Mouse (Mus musculus) urinary bladder, postnatal 36 days (tissue): ENCODE measurements around the gene Atp5l.

Source experiments
- DNase-seq, 2 experiments: peaks; one replicate each; pipeline ENCODE4 v3.0.0; 2022; ENCODE audit warnings: low spot score in 2 of 2, mixed read lengths in 1 of 2

Gene Atp5l

DNA sequence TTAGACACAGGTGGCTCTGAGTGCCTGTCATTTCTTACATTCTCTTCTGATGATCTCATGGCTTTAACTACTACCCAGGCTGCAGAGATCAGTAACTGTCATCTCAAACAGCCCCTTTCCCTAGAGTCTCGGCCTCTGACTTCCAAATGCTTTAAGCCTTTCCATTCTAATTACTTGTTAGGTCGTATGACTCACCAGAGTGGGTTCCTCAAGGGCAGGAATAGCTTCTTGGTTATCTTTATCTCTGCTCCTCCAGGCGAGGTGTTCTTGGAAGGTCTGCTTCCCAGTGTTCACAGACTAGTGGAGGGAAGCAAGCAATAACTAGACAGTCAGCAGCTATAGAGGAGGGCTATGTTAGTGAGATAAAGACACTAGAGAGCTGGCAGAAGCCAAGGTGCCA is 27.9 kb downstream of the Atp5l start:
- DNase-seq = no peak

DNA sequence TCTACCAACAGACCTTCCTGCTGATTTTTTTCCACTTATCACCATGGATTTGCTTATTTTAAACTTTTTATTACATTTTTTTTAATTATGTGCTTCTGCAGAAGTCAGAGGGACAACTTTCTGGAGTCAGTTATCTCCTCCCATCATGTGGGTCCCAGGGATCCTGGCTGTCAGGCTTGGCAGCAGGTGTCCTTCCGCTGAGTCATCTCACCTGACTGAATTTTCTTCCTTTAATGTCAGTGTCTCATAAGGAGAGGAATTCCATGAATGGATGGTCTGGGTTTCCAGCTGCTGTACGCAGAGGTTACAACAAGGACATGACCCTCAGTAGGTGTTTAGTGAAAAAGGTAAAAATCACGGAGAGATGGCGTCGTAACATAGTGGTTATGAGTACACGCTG is 29.3 kb downstream of the Atp5l start:
- no peak for DNase-seq

DNA sequence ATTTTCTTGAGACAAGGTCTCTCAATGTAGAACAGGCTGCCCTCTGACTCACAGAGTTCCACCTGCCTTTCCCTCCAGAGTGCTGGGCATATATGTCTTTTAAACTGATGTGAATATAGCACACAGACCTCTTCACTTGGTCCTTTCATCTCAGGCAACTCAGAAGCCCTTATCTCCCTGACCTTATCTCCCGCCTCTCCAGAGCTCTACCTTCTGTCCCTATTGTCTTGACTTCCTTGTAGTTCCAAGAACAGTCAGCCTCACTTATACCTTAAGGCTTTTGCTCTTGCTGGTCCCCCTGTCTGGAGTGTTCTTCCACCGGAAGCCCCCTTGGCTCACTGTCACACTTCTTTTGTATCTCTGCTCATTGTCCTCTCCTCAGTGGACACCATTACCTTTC is 30.4 kb downstream of the Atp5l start:
- no peak for DNase-seq

DNA sequence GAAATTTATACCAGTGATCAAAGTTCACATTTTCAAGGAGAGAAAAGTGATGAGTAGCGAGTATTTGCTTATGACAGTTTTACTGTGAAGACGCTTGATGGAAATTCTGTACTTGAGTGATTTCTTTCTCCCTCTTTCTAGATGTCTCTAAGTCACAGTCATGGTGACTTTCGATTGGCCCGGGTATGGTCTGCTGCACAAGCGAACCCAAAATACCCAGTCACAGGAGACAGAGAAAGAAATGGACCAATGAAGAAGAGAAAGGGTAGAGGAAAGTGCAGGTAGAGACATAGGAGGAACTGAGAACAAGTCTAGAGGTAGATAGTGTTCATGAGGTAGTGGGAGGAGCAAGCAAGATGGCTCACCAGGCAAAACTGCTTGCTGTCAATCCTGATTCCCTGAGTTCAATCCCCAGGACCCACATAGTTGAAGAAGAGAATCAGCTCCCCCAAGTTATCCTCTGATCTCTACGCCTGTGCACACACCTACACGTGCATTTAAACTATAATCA is 32.4 kb downstream of the Atp5l start:
- DNase-seq = no peak

DNA sequence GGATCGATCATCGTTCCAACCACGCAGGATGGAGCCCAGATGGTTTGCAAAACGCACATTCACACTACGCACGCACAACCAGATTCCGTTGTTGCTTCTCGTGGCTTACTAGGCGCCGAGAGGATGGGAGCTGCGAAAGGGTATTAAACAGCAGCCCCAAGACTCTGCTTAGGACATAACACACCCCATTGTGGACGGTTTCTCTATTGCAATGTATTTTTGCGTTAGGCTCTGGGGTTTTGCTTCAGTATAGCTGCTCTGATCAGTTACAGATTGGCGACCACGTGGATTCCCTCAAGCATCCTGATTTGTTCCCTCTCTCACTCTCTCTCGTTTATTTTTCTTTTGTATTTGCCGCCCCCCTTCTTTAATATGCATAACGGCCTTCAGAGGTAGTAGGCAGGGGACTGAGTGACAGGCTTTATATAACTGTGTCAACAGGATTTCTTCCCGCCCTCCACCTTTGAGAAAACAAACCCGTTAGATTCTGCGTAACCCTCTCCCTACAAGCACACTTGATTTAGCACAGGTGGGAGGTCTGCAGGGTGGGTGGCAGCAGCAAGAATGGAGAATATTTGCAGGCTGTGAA is 37.5 kb downstream of the Atp5l start:
- no peak for DNase-seq

DNA sequence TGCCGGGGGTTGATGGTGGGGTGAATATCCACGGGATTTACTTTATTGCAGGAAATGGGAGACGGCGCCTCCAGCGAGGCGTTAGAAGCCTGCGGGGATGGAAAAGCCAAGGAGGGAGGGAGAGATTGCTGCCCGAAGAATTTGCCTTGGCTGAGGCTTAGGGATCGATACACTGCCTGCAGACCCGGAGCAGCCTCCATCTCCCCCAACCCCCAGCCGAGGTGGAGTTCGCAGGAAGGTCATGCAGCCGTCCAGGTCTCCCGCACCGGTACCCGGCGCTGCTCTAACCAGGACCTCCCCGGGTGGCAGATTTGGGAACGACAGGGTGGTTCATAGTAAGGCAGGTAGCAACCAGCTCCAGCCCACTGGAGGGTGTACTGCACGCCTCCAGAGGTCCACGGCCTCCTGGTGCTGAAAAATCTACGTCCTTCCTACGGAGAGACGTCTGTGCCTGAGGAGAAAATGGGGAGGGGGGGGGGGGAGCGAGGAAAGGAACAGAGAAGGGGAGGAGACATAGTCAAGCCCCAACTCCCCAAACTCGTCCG is 38.0 kb downstream of the Atp5l start:
- peak; percentile 11 to 23 for DNase-seq

DNA sequence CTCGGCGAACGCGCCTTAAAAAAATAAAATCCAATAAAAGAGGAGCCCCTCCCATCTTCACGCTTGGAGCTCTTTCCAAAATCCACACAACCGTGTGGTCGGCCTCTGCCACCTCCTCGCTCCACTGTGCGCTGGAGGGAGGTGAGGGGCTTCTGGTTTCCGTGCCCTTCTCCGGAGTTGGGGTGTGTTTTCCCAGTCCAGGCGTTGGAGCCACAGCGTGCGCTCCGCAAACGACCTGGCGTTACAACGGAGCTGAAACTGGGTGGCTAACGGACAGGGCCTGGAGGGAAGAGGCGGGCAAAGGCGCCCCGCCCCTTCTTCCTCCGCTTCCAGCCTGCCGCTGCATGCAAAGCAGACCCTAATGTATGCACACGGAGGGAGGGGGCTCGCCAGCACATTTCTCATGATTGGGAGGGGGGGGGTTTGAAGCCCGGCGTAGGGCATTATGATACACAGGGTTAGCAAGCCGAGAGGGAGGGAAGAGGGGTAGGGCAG is 38.6 kb downstream of the Atp5l start:
- DNase-seq = peak; percentile 47 to 67

DNA sequence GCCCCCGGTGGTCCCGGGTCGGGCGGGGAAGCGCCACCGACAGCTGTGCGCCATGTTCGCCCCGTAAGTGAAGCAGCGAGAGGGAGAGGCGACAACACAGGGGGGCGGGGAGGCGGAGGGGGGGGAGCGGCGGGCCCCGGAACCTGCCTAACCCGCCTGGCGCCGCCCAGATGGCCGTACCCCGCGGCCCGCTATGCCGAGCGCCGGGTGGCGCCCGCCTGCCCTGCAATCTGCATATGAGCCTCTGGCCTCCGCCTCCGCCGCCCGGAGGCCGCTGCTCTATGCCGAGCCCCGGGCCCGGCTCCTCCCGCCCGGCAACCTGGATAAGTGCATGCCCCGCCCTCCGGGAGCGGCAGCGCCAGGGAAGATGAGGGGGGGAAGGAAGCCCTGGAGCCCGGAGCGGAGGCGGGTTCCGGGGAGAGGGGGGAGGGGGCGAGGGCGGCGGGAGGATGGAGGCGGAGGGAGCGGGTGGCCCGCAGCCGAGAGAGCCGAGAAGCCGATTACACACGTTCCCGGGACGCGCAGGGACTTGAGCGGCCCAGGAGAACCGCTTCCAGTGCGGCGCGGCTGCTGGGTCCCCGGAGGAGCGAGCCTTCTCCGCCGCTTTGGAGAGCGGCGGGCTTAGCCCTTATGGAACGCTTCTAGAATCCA is 39.2 kb downstream of the Atp5l start, which contains the start of gene Kmt2a:
TSS of gene Kmt2a (minus strand) at position 76 of the 651 bp plus-strand sequence.
- peak; percentile 98 for DNase-seq

DNA sequence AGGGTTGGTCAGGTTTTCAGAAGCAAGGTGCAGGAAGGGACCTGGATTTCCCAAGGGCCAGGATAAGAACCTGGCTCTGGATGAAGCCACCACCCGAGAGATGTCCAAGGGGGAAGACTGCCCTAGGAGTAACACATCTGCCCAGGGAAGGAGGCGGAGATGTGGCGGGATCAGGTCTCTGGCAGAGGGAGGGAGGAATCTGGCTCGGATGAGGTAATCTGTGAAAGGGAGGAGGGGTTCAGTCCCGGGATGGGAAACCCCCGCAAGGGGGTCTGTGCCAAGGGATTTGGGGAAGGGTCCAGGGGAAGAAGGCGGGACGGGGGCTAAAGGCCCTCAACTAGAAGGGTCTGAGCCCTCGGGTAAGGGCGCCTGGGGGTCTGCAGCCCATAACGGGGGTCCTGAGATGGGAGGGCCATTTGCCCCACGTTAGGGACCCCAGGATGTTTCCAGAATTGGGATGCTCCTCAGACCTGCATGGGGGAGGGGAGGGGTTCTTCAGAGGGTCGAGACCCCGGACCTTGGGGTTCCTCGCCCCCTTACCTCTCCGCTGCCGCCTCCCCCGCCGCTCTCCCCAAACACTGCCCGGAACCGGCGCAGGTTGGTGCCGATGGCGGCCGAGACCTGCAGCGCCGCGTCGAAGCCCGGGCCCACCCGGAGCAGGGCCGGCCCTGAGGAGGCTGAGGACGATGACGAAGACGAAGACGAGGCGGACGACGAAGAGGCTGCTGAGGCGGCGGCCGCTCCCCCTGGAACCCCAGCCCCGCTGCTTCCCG is 40.0 kb downstream of the Atp5l start:
- DNase-seq = peak in 1 of 2 experiments; percentile 9

DNA sequence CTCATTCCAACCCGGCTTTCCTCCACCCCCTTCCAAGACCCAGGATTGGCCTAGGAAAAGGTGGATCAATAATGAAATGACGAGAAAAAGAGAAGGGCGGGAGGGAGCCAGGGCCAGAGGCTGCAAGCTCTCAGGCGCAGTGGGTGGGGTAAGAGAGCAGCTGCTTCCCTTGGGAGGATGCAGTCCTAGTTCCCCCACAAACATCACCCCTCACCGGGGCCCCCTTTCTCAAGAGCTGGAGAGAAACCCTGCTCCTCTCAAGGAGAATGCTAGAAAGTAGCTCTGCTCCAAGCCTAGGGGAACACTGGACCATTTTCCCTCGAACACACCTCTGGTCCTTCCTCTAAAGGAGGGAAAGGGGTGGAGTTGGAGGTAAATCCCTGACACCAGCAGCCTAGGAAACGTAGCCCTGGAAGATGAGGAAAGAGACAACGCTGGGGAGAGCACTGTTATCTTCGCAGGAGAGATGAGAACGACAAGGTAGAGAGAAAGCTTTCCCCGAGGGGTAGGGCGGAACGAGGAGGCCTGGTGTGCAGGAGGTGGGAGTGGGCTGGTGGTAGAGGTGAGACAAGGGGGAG is 40.8 kb downstream of the Atp5l start:
- no peak for DNase-seq

DNA sequence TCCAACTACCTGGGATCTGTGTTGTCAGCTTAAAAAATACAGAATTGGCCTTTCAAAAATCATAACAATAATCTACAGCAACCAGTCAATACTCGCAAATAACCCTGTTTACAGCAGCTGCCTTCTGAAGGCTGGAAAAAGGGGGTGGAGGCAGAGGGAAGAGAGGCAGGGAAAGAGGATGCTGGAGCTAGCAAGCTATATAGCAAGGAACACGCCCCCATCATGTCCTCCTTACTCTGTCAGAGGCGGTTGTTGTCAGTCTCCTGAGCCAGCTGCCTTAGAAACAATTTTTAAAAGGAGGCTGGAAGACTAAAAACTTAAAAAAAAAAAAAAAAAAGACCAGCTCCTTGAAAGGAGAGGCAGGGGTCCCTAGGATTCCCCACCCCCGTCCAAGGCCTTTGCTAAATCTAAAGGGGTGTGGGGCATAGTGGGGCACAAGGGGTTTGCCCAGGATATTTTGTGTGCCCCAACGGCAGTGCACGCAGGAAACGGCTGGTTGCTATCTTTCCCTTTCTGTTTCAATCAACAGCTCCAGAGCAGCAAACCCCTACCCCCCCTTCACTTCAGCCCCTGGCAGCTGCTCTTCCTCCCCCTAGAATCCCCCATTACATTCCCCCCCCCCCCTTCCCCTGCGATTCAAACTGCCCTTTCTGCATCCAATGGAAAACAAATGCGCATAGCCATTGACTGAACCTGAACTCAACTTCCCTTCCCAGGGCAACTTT is 41.6 kb downstream of the Atp5l start:
- DNase-seq = no peak

DNA sequence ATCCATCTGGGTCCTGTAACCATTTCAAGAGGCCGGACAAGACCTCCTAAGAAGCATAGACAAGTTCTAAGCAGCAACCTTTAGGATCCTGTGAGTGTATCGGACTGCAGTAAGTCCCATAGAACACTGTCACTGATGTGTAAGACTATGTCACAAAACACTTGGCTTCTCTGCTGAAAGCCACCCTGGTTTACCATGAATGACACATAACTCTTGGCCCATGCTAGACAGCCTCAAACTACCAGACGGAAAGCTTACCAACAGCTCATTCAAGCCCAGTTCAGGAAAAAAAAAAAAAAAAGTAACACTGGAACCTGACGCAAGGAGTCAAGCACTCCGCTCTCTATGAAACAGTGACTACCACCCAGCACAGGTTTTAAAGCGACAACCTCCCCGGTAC is 42.9 kb downstream of the Atp5l start:
- no peak for DNase-seq

DNA sequence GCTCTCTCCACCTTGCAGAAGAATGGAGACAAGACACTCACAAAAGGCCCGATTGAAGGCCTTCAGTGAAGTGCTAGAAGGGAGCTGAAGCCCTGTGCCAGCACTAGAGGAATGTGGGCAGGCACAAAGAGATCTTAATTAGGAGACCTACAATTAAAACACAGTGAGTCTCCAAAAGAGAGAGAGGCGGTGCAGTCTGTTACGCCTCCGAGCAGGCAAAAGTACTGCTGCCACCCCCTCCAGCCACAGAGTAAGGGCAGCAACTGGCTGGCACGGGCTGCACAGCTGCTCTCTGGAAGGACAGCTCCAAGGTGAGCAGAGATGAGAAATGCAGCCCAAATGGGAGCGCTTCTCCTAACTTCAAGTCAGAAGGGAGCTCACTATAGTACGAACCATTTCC is 45.1 kb downstream of the Atp5l start:
- DNase-seq = no peak

DNA sequence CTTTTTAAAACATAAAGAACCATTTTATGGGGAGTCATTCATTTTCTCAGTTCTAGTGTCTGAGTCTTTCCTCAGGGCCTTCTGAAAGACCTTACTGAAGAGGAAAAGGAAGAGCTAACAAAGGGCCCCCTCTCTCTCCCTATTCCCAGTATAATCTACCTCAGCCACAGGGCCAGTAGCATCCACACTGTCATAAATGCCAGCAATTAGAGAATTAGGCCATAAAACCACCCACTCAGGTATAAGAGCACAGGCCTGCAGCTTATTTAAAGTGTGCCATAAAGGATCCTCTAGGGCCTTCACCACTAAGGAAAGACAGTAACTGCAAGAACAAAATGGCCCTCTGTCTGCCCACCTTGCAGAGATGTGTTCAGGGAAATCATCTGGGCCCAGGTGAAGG is 46.3 kb downstream of the Atp5l start:
- no peak for DNase-seq

DNA sequence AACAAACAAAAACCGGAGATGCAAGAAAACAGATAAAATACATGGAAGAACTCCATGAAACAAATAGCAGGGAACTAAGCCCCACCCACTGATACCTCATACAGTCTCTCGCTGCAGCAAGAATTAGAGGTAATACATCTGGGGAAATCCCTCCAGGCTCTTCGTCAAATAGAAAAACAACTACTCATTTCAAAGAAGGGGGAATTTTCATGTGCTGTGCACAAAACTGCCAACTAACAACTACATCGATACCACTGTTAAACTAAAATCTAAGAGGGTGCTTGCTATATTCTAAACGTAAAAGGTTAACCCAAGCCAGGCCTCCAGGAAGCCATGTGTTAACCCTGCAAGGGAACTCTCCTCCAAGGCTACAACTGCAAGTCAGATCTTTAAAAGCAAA is 46.9 kb downstream of the Atp5l start:
- no peak for DNase-seq

DNA sequence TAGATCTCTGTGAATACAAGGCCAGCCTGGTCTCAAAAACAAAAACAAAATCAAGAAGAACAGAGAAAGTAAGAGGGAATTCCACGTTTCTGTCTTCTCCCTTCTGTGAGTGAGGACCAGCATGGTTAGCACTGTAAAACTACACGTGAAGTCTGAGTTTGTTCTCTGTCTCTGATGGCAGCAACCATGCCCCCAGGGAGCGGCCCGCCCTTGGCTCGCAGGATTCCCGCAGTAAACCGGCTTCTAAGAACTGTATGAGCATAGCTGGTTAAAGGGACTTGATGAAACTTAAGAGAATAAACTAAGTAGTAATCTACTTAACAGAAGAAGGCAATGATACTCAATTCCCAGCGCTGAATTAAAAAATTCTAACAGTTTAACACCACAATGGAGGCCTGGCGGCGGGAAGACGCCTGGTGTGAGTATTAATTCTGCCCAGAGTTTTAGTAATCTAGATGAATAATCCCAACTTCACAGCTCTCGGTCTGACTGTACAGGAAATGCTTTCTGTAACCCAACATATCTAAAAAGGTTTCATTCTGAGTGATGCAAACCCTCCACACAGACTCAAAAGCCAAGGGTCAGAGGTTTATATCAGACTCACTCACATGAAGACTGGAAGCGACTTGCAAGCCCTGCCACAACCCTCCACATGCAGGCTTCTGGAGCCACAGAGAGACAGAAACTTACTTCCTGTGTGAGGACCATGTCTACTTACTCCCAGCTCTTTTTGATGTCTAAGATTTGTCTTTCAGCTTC is 52.0 kb downstream of the Atp5l start:
- DNase-seq = peak in 1 of 2 experiments; percentile 22

DNA sequence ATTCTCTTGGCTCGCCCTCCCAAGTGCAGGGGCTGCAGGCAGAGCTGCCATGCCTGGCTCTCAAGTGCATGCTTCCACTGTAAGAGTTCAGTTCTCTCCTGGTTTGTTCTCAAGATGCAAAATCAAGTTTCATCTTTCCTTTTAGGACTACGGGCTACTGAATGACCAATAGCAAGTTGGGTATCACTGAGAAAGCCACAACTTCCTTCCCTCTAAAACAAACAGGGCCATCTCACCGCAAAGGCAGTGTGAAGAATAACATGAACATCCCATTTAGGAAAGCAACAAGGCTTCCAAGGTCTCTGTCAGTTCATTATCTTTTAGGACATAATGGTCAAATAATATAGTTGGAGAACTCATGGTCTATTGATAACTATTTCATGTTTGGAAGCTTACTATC is 52.9 kb downstream of the Atp5l start:
- no peak for DNase-seq

DNA sequence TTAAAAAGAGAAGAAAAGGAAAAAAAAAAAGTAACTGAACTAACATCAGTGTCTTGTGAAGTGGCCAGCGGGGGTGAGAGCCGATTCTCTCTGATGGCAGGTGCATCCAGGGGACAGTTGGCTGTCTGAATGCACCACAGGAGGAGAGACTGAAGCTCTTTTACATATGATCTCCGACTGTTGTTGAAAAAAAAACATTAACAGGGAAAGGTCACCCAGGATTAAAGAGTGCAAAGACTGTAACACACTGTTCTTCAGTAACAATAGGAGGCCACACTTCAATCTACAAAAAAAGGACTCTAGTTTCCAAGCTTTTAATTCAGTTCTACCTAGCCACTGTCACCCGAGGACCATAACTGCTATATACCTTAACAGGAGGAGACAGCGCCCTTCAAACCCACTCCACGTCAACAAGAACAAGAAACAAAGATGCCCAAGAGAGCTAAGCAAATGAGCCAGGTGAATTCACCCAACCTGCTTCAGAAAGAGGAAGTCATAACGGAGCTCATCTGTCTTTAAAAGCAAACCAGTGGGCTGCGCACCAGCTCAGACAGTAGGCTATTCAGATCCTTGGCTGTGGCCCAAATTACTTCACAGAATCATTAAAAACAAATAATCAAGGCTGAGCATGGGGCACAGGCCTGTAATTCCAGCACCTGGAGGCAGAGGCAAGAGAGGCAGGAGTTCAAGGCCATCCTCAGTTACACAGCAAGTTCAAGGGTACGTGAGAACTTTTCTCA is 53.9 kb downstream of the Atp5l start:
- no peak for DNase-seq
